Mouse (Mus musculus): ENCODE measurements at regions not wholly inside any gene's neighbourhood (a gene's known extent, or its start where the extent isn't known, plus 50 kb on each side); places are given as distances from the start of the nearest gene placed in this dataset.

DNA sequence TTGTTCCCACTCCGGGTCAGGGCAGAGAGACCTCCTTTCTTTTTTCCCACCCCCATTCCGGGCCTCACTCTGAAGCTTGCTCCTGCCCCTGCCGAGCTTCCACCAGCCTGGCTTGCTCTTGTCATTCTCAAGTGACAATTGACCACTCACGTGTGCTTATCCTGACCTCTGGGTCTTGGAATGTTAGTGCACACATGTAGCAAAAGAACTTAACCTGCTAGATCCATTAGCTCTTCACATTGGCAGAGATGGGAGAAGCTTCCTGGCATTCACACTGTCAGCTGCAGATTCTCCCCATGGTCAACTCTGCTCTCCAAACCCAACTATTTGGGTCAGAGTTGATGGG is 199.6 kb downstream of the Ets1 start:
- Histone ChIP-seq H3K27me3 (ENCODE audit: control insufficient read depth, insufficient read depth, low read length) (no peaks in the 10 kb centered on the region), H3K4me1 (ENCODE audit: control insufficient read depth, insufficient read depth, low read length) (peaks cover 3% of the 10 kb centered on the region; the same call in 1 of the 2 replicates), H3K9me3 (replicated peaks; ENCODE audit: control insufficient read depth, low read length) (no peaks in the 10 kb centered on the region), H3K4me3 (replicated peaks; ENCODE audit: low read length) (no peak overlapping the region), H3K4me2 (ENCODE audit: low read depth, low read length) (no peak overlapping the region), H3K36me3 (ENCODE audit: control insufficient read depth, insufficient read depth, low read length) (no peaks in the 10 kb centered on the region), H3K9ac (ENCODE audit: low read length) (no peak overlapping the region), H3K27ac (ENCODE audit: low read length) (no peak overlapping the region)
- no peak for ATAC-seq (ENCODE audit: insufficient read depth, low FRiP score)
- WGBS = 27% methylated on average over 4 of the region's 4 CpGs

DNA sequence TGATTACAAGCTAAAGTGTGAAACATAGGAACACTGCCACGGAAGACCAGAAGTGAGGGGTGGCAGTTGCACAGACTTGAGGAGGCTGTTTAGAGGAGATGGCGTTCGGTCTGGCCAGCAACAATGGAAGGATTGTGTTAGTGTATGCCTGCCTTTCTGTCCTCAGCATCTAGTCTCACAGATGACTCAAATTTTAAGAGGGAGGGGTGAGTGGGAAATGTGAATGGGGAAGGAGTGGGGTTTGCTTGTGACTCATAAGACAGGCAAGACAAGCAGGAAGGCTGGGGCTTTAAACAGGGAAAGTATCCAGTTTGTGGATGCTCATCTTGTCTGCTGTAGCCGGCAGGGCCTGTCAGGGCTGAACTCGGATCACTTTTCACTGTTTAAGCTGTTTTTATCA is 200.3 kb downstream of the Ets1 start:
- no peak for ATAC-seq (ENCODE audit: insufficient read depth, low FRiP score)
- H3K9me3 ChIP-seq (replicated peaks; ENCODE audit: control insufficient read depth, low read length) = no peaks in the 10 kb centered on the region
- H3K27me3 ChIP-seq (ENCODE audit: control insufficient read depth, insufficient read depth, low read length) = no peaks in the 10 kb centered on the region
- no peak overlapping the region for H3K4me3 ChIP-seq (replicated peaks; ENCODE audit: low read length)
- no peaks in the 10 kb centered on the region for H3K36me3 ChIP-seq (ENCODE audit: control insufficient read depth, insufficient read depth, low read length)
- no peak overlapping the region for H3K27ac ChIP-seq (ENCODE audit: low read length)
- H3K4me2 ChIP-seq (ENCODE audit: low read depth, low read length) = no peak overlapping the region
- WGBS = 51% methylated on average over 5 of the region's 5 CpGs
- H3K4me1 ChIP-seq (ENCODE audit: control insufficient read depth, insufficient read depth, low read length) = no peaks in the 10 kb centered on the region; the same call in 1 of the 2 replicates
- no peak overlapping the region for H3K9ac ChIP-seq (ENCODE audit: low read length)

DNA sequence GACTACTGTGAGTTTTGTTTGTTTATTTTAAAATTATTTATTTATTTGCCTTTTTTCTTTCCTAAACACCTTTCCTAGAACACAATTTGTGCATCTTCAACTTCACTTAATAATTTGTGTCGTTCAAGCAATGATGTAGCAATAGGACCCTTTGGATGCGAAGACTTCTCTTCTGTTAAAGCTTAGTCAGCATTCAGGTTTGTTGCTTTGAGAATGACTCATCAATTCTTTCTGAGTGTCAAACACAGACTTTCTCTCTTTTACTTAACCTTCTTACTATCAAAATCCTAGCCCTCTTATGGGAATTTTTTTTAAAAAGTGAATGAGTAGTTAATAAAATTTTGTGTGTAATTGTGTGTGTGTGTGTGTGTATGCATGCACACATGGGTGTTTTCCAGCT is 211.3 kb downstream of the Ets1 start:
- ATAC-seq (ENCODE audit: insufficient read depth, low FRiP score) = no peak
- no peaks in the 10 kb centered on the region for H3K27me3 ChIP-seq (ENCODE audit: control insufficient read depth, insufficient read depth, low read length)
- no peaks in the 10 kb centered on the region for H3K36me3 ChIP-seq (ENCODE audit: control insufficient read depth, insufficient read depth, low read length)
- H3K4me1 ChIP-seq (ENCODE audit: control insufficient read depth, insufficient read depth, low read length) = no peaks in the 10 kb centered on the region
- no peak overlapping the region for H3K4me2 ChIP-seq (ENCODE audit: low read depth, low read length)
- H3K4me3 ChIP-seq (replicated peaks; ENCODE audit: low read length) = no peak overlapping the region
- H3K9ac ChIP-seq (ENCODE audit: low read length) = no peak overlapping the region
- H3K9me3 ChIP-seq (replicated peaks; ENCODE audit: control insufficient read depth, low read length) = no peaks in the 10 kb centered on the region
- WGBS = 88% methylated on average over 2 of the region's 2 CpGs
- no peak overlapping the region for H3K27ac ChIP-seq (ENCODE audit: low read length)

DNA sequence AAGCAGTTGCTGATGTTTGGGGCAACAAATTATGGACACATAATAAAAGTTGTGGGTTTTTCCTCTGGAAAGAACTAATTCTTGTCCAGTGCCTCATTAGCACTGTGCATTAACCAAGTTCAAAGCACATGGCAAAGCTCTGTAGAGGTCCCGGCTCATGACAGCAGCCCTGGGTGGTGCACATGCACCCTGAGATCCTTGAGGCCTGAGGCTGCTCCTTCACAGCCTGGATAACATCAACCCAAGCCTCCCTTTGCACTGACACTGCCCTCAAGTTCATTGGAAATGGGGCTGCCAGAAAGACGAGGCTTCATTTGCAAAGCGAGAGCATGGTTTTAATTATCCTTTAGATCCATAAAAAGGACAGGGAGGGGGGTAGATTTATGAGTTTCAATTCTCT is 216.3 kb downstream of the Ets1 start:
- no peaks in the 10 kb centered on the region for H3K9me3 ChIP-seq (replicated peaks; ENCODE audit: control insufficient read depth, low read length)
- H3K4me2 ChIP-seq (ENCODE audit: low read depth, low read length) = no peak overlapping the region
- H3K9ac ChIP-seq (ENCODE audit: low read length) = no peak overlapping the region
- H3K4me1 ChIP-seq (ENCODE audit: control insufficient read depth, insufficient read depth, low read length) = no peaks in the 10 kb centered on the region
- no peaks in the 10 kb centered on the region for H3K27me3 ChIP-seq (ENCODE audit: control insufficient read depth, insufficient read depth, low read length)
- 73% methylated on average over 3 of the region's 3 CpGs for WGBS
- H3K36me3 ChIP-seq (ENCODE audit: control insufficient read depth, insufficient read depth, low read length) = no peaks in the 10 kb centered on the region
- no peak overlapping the region for H3K27ac ChIP-seq (ENCODE audit: low read length)
- no peak overlapping the region for H3K4me3 ChIP-seq (replicated peaks; ENCODE audit: low read length)
- no peak for ATAC-seq (ENCODE audit: insufficient read depth, low FRiP score)

DNA sequence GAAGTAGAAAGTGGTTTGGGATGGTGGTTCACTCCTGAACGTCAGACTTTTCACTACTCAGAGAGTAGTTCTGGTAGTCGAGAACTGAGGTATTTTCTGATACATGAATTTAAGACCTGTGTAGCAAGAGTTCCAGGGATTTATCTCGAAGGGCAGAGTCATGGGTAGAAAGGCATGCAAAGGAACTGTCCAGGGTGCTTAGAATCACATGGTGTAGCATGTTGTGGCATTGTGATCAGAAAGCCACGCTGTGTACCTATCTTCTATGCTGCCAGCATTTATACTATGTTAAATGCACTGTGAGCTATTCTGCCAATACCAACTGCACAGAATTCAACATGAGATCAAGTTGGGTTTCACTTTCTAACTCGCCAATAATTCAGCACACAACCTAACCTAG is 227.3 kb downstream of the Ets1 start:
- Histone ChIP-seq H3K9me3 (replicated peaks; ENCODE audit: control insufficient read depth, low read length) (no peaks in the 10 kb centered on the region), H3K4me3 (replicated peaks; ENCODE audit: low read length) (no peak overlapping the region), H3K9ac (ENCODE audit: low read length) (no peak overlapping the region), H3K36me3 (ENCODE audit: control insufficient read depth, insufficient read depth, low read length) (no peaks in the 10 kb centered on the region), H3K27ac (ENCODE audit: low read length) (no peak overlapping the region), H3K4me2 (ENCODE audit: low read depth, low read length) (no peak overlapping the region), H3K27me3 (ENCODE audit: control insufficient read depth, insufficient read depth, low read length) (no peaks in the 10 kb centered on the region), H3K4me1 (ENCODE audit: control insufficient read depth, insufficient read depth, low read length) (no peaks in the 10 kb centered on the region)
- ATAC-seq (ENCODE audit: insufficient read depth, low FRiP score) = no peak
- 59% methylated on average over 5 of the region's 5 CpGs for WGBS

DNA sequence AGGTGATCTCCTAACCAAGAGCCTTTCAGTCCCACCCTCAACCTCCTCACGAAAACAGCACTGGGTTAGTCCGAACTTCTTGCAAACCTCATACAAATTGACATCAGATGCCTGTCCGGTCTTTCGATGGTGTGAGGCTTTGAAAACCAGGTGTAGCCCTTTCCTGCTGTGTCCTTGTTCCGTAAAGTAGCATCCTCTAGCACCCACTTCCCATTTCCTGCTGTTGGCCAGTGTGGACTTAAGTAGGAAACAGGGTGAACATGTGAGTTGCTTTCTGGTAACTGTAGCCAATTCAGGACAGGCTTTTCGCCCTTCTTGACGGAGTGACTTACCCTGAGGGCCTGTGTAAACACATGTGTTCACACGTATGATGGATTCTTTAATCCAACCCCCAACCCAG is 232.9 kb downstream of the Ets1 start:
- WGBS = 76% methylated on average over 8 of the region's 8 CpGs
- H3K4me1 ChIP-seq (ENCODE audit: control insufficient read depth, insufficient read depth, low read length) = no peaks in the 10 kb centered on the region
- no peaks in the 10 kb centered on the region for H3K9me3 ChIP-seq (replicated peaks; ENCODE audit: control insufficient read depth, low read length)

DNA sequence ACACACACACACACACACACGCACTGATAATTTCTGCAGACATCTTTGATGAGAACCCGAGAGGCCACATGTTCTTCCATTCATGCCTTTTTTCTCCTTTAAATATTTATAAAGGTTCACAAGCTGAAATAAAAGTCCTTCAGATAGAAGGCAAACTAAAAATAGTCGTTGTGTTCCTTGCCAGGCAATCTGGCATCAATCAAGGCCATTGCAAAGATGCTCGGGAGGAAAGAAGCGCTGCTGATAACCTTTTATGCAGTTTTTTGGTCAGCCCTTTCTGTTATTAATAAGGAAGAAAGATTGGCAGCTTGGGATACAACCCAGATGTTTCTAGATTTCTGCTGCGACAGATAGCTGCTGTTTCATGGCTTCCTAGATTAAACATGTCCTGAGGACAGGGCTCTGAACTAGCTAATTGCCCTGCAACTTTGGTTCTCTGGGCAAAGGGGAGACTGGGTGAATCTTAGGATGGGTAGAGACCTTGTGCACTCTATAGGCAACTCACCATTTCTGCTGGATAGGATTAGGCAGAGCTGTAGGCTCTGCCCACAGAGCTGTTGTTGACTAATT is 238.4 kb downstream of the Ets1 start:
- ATAC-seq (ENCODE audit: insufficient read depth, low FRiP score) = no peak
- 48% methylated on average over 6 of the region's 6 CpGs for WGBS
- H3K27me3 ChIP-seq (ENCODE audit: control insufficient read depth, insufficient read depth, low read length) = no peaks in the 10 kb centered on the region

More for the DNA sequence above, 232.9 kb downstream of the Ets1 start:
- Histone ChIP-seq H3K4me3 (replicated peaks; ENCODE audit: low read length) (no peak overlapping the region), H3K27me3 (ENCODE audit: control insufficient read depth, insufficient read depth, low read length) (no peaks in the 10 kb centered on the region), H3K27ac (ENCODE audit: low read length) (no peak overlapping the region), H3K9ac (ENCODE audit: low read length) (no peak overlapping the region), H3K4me2 (ENCODE audit: low read depth, low read length) (no peak overlapping the region), H3K36me3 (ENCODE audit: control insufficient read depth, insufficient read depth, low read length) (no peaks in the 10 kb centered on the region)
- no peak for ATAC-seq (ENCODE audit: insufficient read depth, low FRiP score)

DNA sequence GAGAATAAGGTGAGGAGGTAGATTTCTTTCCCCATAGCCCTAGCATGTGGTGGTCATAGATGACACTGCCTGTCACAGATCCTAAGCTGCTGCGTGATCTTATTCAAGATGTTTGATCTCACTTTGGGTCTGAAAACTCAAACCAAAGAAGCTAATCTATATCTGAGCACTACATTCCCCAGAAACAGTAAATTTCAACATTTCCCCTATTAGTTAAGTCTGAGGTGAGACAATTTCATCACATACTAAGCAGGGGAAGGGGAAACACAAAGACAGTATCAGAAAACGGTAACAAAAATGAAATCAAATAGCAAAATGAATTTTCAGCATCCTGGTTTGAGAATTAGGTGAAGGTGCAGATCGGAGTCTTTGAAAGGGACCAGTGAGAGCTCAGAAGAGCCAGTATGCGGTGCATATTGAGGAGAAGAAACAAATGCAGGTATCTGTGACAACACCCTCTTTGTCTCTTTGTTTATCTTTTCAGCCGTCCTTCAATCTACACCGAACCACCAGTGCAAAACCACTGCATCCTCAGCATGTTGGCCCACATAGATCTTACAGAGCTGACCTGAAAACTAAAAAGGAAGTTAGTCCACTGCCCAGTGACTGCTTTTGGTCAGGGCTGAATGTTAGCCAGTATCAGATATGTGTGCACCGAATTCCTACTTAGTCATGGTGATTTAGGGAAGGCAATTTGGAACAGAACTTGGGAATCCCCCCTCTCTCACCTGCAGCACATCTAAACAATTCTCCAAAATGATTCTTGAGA is 247.0 kb downstream of the Ets1 start:
- Histone ChIP-seq H3K9ac (ENCODE audit: low read length) (no peak overlapping the region), H3K4me2 (ENCODE audit: low read depth, low read length) (no peak overlapping the region), H3K36me3 (ENCODE audit: control insufficient read depth, insufficient read depth, low read length) (no peaks in the 10 kb centered on the region), H3K27ac (ENCODE audit: low read length) (no peak overlapping the region), H3K4me3 (replicated peaks; ENCODE audit: low read length) (no peak overlapping the region), H3K9me3 (replicated peaks; ENCODE audit: control insufficient read depth, low read length) (no peaks in the 10 kb centered on the region), H3K4me1 (ENCODE audit: control insufficient read depth, insufficient read depth, low read length) (0 out of 2 replicates have a peak, but pooled peaks cover 3% of the 10 kb centered on the region), H3K27me3 (ENCODE audit: control insufficient read depth, insufficient read depth, low read length) (no peaks in the 10 kb centered on the region)
- ATAC-seq (ENCODE audit: insufficient read depth, low FRiP score) = no peak
- WGBS = 68% methylated on average over 7 of the region's 7 CpGs

More for the DNA sequence above, 238.4 kb downstream of the Ets1 start:
- Histone ChIP-seq H3K9ac (ENCODE audit: low read length) (no peak overlapping the region), H3K4me1 (ENCODE audit: control insufficient read depth, insufficient read depth, low read length) (no peaks in the 10 kb centered on the region), H3K4me2 (ENCODE audit: low read depth, low read length) (no peak overlapping the region), H3K9me3 (replicated peaks; ENCODE audit: control insufficient read depth, low read length) (no peaks in the 10 kb centered on the region), H3K27ac (ENCODE audit: low read length) (no peak overlapping the region), H3K36me3 (ENCODE audit: control insufficient read depth, insufficient read depth, low read length) (no peaks in the 10 kb centered on the region), H3K4me3 (replicated peaks; ENCODE audit: low read length) (no peak overlapping the region)

DNA sequence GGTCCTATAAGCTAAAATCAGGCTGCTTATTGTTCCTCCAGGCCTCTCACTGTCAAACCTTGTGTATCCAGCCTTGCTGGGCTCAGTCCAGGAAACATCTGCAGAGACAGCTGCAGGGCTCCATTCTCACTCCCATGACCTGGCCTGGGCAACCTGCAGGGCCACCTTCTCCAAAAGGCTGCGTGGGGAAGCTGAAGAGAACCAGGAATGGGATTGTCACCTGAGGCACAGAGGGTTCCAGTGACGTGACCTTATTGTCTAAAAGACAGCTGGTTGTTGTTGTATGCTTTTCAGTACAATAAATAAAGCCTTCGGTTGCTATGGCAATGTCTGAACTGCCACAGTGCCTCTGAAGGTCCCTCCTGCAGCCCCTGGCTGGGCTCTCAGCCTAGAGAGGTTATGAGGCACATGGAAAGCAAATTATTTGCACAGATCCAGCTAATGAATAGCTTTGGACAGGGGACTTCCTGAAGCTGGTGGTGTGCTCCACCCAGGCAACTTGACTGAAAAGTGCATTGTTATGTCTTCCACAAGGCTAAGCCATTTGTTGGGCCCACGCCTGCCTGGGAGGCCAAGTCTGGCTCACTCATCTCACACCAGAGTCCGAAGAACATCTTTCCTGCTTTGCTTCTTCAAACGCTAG is 250.1 kb downstream of the Ets1 start:
- no peaks in the 10 kb centered on the region for H3K27me3 ChIP-seq (ENCODE audit: control insufficient read depth, insufficient read depth, low read length)
- no peak for ATAC-seq (ENCODE audit: insufficient read depth, low FRiP score)
- H3K4me1 ChIP-seq (ENCODE audit: control insufficient read depth, insufficient read depth, low read length) = 0 out of 2 replicates have a peak, but pooled peaks cover 3% of the 10 kb centered on the region
- no peak overlapping the region for H3K4me3 ChIP-seq (replicated peaks; ENCODE audit: low read length)
- H3K9ac ChIP-seq (ENCODE audit: low read length) = no peak overlapping the region
- no peak overlapping the region for H3K27ac ChIP-seq (ENCODE audit: low read length)
- H3K36me3 ChIP-seq (ENCODE audit: control insufficient read depth, insufficient read depth, low read length) = no peaks in the 10 kb centered on the region
- no peaks in the 10 kb centered on the region for H3K9me3 ChIP-seq (replicated peaks; ENCODE audit: control insufficient read depth, low read length)
- WGBS = 60% methylated on average over 6 of the region's 6 CpGs
- H3K4me2 ChIP-seq (ENCODE audit: low read depth, low read length) = no peak overlapping the region

Data from stomach, embryonic 16.5 days (tissue).